Mouse (Mus musculus) heart, adult 9 months (tissue): ENCODE measurements at regions not wholly inside any gene's neighbourhood (a gene's known extent, or its start where the extent isn't known, plus 50 kb on each side); places are given as distances from the start of the nearest gene placed in this dataset.
"Not testable (repeated sequence)": the region's sequence is repeated elsewhere in the genome, so short reads cannot be mapped to it uniquely, and the experiment has no call there.

Experiments
- DNase-seq, 2 experiments: peaks; one replicate each; pipeline ENCODE4 v3.0.0; 2022; ENCODE audit warnings: low spot score in 2 of 2

DNA sequence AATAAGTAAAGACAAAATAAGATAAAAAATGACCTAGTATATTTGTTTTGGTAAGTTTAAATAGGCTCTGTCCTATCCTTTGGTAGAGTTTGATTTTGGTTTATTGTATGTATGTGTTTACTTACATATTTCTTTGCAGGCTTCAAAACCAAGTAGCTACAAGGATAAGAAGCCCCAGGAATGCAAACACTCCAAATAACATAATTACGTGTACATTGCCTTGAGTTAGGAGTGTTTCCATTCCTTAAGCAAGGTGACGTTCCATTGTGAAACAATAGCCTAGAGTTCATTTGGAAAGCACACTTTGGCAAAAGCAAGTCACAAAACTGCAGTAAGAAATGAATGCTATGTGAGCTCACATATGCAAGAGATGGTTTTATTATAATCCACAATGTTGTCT is 404.2 kb downstream of the 1190002N15Rik start:
- no peak for DNase-seq

DNA sequence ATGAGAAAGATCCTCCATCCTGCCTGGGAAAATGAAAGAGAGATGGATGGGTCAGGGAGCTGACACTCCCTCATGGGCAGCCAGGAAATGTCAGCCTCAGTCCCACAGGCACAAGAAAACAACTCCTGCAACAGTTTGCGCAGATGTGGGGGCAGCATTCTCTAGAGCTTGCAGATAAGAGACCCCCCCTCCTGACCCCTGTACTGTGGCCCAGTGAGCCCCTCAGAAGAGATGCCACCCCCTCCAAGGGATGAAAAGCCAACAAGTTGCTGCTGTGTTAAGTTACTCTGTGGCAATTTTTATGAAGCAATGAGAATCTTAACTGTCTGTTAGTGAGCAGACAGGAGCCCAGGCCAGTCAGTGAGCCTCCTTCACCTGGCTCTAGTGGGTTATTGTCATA is 406.5 kb downstream of the 1190002N15Rik start:
- no peak for DNase-seq

DNA sequence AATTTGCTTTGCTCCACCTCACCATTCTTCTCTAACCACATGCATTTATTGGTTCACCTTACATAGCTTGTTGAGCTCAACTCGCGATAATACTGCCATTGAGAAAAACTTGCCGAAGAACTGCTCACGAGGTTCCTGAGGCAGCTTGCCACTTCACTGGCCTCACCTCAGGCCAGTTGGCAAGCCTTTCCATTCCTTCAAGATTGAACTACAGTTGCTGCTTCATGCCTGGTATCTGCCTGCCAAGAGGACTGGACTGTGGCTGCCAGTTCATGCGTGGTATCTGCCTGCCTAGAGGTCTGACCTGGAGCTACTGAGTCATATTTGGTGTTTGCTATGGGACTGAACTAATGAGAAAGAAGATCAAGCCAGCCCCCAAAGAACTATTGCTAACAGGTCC is 420.9 kb downstream of the 1190002N15Rik start:
- peak; percentile 0 to 13 for DNase-seq

DNA sequence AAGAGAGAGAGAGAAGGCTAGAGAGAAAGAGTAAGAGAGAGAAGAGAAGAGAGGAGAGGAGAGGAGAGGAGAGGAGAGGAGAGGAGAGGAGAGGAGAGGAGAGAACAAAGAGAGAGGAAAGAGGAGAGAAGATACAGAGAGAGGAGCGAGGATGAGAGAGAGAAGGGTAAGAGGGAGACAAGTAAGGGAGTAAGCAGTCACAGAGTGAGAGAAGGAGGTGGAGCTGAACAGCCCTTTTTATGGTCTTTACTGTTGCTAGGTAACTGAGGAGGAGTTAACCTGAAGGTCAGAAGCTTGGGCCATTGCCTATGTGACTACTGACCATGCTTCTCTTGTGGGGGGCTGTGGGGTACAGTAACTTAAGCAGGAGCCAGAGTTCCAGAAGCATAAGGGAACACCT is 430.2 kb downstream of the 1190002N15Rik start:
- not testable (repeated sequence) for DNase-seq

DNA sequence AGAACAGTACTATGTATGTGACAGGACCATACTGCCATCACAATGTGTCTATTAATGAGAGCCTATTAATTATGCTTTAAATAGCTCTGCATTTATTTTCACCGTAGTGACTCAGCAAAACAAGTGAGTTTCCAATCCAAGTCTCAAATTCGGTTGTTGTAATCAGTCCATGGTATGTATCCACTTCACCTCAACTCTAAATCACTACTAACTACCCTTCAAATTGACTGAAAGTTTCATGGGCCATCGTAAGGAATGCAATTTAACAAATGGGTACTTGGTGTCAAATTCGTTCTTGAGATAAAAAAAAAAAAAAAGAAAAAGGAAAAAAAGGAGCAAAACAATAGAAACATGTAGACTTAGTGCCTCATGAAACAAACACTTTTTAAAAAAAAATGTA is 433.2 kb downstream of the 1190002N15Rik start:
- no peak for DNase-seq

DNA sequence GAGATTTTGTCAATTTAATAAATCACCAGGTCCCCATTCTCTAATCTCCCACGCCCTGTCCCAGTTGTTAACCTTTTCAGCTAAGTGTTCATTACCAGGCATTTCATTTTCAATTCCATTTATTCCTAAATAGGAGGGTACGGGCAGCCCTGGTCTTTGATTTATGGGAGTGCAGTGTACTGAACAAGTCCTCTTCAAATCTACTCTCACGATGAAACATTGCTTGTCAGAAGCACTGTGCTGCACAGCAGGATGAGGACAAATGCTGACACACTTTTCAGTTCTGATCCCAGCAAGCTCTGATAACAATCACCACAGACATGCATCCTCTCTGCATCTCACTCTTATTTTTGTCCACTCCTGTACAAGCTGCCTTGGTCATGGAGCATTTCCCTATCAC is 435.9 kb downstream of the 1190002N15Rik start:
- DNase-seq: no peak

DNA sequence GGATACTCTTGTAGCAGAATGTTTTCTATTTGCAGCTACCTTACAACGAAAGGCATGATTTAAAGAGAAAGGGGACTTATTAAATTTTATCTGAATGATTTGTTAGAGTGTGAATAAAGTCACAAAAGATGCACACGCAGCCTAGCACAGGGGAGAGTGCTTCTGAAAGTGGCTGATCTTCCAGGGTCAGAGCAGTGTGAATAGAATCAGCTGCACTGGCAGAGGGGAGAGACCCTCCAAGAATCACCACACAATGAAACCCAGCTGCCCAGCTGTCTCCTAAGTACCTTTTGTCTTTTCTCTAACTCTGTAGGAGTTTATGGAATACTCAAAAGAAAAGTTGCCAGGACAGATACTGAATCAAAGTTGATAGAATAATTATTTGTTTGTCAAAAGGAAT is 443.1 kb downstream of the 1190002N15Rik start:
- no peak for DNase-seq

DNA sequence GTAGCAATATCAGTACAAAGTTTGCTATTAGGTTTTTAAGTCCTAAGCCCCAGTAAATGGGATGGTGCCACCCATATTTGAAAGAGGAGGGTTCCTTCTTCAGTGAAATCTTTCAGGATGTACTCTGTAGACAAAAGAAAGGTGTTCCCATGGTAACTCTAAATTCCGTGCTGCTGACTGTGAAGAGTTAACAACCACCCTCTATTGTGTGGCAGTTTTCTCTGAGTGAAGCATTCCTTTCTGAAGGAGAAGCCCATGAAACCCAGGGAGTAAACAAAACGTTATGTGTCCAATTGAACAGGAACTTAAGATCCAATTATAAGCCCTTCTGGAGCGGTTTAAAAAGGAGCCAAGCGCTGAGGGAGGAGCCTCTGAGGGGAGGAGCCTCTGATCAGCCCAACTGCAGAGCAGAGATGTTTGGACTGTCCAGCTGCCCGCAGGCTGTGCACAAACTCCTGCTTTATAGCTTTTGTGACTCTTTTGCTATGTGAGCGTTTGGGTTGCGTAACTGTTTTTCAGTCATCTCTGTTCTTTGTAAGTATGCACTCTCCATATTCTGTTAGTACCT is 446.1 kb downstream of the 1190002N15Rik start:
- no peak for DNase-seq

DNA sequence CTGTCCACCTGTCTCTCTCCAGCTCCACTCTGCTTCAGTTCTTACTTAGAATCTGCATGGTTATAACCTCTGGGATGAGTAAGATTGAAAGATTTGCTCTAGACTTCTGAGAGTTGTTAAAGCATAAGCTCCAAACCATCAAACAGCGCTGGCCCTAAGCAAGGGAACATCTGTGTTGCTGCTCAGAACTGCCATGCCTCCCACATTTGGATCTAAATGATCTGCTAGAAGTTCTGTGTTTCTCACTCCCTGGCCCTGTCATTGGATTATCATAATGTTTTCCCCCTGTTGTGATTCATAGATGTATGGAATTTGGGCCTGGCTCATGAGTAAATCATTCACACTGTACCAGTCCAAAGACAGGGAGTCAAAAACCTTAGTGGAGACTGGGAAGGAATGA is 448.1 kb downstream of the 1190002N15Rik start:
- no peak for DNase-seq

DNA sequence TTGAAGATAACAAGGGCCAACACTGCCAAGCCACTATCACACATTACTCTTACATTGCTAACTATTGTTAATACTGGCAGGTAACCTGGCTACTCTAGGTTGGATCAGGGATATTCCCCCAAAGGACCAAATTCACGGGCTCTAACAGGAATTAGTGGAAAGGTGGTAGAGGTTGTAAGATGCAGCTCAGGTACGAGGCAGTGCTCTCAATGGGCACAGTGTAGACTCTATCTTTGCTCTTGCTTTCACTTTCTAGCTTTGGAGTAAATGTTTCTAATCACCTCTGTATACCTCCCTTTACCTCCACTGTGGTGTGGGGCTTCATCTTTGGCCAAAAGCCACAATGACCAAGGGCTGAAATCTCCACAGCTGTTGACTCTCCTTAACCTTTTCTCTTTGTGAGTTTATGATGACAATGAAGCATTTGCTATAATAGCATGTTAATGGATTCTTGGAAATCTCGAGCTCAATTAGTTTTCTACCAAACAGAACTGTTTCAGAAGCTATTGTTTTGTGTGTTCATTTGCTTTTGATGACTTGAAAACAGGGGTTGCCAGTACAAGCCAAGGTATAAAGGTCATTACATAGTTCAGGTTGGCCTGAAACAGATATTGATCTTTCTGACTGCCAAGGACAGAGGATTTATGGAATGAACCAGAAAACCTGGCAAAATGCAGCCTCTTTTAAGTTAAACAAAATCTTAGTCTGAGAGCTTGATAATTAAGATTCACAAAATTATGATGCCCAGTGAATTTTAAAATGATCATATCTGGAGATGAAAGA is 454.1 kb downstream of the 1190002N15Rik start:
- no peak for DNase-seq

DNA sequence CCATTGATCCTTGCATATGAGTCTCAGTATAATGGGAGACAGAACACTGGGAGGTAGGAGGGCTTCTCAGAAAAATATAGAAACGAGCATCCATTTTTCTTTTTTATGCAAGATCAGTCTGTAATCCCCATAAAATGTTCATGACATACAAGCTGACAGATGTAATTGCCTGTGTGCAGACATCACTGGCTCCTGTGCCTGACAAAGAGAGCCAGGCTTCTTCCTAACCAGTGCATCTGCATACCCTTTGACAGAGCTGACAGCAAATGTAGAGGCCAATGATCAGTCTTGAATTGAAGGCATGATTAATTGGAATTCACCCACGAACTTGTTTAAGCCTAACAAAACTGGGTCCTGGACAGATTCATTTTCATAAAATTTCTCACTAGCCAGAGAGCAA is 463.0 kb downstream of the 1190002N15Rik start:
- DNase-seq: no peak

DNA sequence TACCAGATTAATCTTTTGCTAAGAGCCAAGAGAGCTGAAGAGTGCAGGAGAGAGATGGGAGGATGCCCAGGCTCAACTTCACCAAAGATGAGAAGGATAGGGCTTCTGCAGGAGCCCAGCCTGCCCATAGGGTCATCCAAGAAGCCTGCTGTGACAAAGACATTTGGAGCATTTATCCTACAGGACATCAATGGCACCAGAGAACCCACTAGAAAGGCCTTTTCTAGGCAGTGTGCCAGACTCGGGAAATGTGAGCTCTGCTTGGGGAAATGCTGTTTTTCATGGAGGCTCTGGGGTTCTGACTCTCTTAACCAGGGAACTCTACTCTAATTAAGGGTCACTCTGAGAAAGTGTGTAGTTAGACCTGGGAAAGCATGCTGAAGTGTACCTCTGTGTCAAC is 470.8 kb downstream of the 1190002N15Rik start:
- DNase-seq: no peak

DNA sequence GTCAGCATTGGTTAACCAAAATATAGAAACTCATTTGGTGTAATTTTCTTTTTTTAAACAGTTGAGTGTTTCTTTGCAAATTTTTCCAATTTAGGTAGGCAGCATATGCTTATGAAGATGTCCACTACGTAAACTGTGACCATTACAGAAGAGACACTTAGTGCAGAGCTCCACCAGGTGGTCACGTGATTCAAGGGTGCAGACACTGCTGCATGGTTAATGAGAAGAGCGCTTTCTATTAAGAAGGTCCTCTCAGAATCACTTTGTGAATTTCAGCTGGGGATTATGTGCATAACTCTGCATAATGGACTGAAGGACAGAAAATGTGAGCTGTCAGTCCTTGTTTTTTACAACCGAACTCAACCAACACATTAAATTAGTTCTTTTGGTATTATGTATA is 484.7 kb downstream of the 1190002N15Rik start:
- no peak for DNase-seq

DNA sequence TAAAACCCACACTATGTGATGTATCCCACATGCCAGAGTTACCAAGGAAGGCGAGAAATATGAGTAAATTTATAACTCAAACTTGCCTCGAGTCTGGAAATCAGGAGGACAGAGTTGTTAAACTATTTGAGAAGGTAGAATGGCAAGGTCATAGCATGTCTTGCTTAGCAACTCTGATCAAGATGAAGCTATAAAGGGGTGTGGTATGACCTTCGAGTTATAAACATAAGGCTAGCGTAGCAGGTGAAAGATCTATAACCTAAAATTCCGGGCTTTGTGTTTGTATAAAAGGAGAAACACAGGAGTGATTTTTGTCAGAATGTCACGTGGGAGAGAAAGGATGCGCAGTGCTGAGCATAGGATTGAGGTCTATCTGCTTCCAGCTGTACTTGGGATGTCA is 490.0 kb downstream of the 1190002N15Rik start:
- DNase-seq: no peak

DNA sequence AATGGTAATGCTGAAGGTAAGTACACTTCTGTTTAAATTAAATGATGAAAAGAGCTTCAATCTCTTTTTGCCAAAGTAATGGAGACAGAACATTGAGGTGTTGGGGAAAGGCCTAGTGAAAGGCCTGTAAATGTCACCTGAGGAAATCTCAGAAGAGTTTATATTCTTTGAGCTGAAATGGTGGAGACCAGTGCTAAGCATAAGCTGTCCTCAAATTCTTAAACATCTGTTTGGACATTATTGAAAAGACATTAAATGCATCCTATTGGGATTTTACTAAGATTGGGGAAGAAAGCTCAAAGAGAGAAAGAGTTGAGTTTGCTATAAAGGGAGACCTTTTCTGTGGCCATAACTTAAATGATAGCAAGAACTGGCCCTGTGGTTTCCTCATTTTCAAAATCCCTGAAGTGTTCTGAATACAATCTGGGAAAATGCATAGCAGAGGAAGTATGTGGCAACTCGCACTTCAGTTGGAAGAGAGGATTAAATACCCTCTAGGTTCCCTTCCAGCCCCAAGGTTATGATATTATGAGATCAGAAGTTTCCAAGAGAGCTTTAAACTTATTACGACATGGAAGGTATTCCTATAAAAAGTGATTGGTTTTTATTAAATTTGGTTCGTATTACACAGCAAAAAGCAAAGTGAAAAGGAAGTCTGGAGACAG is 492.3 kb downstream of the 1190002N15Rik start:
- DNase-seq: no peak

DNA sequence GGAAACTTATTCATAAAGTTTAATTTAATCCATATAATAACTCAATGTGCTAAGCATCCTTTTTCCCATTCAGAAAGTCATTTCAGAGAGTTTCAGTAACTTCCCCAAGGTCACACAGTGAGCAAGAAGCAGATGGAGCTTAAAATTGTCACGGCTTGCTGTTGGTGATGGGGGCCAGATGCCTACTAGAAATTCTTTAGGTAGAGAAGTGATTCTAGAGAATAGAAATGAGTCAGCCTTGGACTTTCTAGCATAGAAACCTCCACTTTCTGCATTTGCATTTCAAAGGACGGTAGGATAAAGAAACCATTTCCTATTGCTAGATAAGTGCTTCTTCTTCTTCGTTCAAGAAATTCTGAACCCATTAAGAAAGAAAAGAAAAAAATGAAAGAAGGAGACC is 514.1 kb downstream of the 1190002N15Rik start:
- no peak for DNase-seq

DNA sequence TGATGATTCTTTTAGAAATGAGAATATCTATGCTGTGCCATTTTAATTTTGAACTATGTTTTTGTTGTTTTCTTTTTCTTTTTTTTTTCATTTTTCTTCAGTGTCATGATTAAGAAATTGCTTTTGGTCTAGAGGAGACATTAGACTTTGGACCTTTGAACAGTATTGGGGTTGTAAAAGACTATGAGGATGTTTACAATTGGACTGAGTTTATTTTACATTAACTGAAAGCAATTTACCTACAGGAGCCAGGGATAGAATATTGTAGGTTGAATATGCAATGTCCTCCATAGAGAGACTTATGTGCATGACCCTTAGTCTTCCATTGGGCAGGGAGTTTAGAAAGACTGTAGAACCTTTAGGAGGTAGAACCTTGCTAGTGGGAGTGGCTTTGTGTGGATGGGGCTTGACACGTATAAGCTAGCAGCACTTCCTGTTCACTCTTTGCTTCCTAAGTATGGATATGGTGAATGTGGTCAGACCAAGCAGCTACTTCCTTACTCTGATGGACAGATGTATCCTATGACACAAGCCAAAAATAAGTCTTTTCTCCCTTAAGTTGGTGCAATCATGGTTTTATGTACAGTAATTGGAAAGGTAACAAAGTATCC is 516.5 kb downstream of the 1190002N15Rik start:
- no peak for DNase-seq

DNA sequence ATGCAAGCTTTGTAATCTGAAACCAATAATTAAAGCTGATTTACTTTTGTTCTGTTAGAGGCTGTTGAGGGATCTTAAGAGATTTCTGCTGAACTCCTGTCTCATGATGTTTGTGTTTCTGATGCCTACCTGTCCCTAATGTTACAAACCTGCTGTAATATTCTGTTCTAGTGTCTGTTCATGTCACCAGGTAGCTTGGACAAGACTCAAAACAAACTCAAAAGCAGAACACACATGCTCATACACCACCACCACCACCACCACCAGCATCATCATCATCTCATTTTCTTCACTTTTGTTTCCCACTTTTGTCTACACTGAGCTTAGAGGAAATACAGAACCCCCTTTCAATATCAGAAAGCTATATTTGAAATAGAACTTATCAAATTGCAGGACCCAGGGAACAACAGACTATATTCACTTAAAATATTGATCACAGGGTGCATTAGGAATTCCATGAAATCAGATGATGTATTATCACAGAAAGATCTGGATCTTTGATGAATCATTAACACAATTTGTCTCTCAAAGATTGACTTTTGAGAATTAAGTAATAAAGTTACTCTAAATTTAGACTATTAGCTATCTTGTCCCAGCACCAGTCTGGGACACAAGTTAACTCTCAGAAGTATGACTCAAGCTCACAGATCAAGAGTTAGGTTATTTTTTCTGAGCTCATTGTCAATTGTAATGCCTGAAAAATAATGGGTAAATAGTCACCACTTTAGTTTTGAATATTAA is 521.0 kb downstream of the 1190002N15Rik start:
- DNase-seq: no peak

DNA sequence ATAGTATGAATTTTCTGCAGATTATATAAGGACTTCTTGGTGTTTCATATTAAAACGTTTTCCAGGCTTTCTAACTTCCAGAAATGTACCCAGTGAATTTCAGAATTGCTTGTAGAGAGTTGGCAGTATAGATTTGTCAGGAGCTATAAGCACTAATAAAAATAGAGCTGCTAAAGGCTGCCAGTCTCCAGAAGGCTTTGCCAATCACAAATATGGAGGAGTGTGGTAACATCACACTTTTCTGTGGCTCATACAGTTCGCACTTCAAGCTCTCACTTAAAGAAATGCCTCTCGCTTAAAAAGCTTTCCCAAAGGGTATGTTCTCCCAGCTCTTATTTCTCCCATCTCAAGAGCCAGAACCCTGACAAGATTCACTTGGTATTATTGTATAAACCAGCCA is 545.7 kb downstream of the 1190002N15Rik start:
- no peak for DNase-seq

DNA sequence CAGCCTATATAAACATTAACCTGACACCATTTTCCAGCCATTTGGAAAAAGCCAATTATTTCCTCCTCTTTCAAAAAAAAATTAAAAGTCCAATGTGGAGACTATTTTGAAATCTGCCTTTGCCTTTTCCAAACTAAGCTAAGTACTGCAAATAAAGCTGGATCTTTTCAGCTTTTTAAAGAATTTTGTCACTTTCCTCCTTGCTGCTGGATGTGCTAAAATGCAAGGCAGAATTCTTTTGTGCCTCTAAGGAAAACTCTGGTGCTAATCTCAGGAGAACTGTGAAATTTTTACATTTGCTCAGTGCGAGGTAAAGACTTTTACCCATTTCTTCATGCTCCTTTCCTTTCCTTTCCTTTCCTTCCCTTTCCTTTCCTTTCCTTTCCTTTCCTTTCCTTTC is 546.7 kb downstream of the 1190002N15Rik start:
- no peak for DNase-seq

DNA sequence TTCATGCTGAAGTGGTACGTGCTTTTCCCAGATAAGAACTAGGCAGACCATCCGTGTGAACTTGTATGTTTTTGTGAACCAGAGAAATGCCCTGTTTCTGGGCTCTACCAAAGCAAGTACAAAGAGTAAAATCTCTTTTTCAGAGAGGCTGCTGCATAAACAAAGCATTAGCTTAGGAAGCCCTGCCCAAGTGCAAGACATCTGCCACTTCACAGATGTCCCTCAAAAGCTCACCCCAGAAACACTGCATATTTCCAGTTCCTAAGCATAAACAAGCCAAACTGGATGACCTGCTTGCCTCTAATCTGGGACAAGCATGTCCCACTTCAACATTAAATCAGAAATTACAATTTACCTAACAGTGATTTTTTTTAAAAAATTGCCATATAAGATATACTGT is 556.7 kb downstream of the 1190002N15Rik start:
- DNase-seq: no peak

DNA sequence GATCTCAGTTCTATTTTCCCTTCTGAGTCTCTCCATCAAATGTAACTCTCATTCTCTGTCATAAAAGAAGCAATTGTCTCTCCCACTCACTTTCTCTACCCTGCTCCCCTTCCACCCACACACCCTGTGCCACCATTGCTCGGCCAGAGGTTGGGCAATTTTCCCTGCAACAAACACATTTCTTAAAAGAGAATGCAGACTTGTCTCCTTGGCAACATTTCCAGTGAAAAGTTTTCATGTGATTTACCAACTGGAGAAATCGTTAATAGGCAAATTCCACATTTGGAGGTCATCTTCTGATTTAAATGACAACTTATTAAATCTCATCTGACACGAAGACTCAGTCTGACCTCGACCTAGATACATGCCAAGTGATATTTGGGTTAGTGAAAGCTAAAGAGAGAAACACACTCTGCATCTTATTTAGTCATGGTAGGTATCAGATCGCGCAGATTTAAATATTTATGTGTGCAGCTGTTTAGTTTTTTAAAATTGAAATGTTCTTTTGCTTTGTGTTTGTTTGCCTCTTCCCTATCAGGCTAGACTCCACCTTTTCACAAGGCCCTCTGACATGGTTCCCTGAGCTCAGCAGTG is 568.1 kb downstream of the 1190002N15Rik start:
- DNase-seq: no peak
